Mouse (Mus musculus) ES-E14 (cell line): ENCODE measurements around the gene Best2.

Source experiments
- CHD2 ChIP-seq: IDR thresholded peaks from 2 replicates; pipeline ENCODE4 v1.6.1; 2014; ENCODE audit warnings: mild to moderate bottlenecking, low read depth, low read length, inconsistent platforms
- HCFC1 ChIP-seq: IDR thresholded peaks from 2 replicates; pipeline ENCODE4 v1.6.1; 2012; ENCODE audit warnings: low read length, inconsistent platforms, borderline replicate concordance; ENCODE audit not compliant: insufficient read depth
- MAFK ChIP-seq: IDR thresholded peaks from 2 replicates; pipeline ENCODE4 v1.6.1; 2014; ENCODE audit warnings: mild to moderate bottlenecking, low read depth, low read length, inconsistent platforms; ENCODE audit not compliant: insufficient read depth
- ZC3H11A ChIP-seq: IDR thresholded peaks from 2 replicates; pipeline ENCODE4 v1.6.1; 2012; ENCODE audit warnings: low read depth, mild to moderate bottlenecking, inconsistent platforms, low read length, borderline replicate concordance

DNA sequence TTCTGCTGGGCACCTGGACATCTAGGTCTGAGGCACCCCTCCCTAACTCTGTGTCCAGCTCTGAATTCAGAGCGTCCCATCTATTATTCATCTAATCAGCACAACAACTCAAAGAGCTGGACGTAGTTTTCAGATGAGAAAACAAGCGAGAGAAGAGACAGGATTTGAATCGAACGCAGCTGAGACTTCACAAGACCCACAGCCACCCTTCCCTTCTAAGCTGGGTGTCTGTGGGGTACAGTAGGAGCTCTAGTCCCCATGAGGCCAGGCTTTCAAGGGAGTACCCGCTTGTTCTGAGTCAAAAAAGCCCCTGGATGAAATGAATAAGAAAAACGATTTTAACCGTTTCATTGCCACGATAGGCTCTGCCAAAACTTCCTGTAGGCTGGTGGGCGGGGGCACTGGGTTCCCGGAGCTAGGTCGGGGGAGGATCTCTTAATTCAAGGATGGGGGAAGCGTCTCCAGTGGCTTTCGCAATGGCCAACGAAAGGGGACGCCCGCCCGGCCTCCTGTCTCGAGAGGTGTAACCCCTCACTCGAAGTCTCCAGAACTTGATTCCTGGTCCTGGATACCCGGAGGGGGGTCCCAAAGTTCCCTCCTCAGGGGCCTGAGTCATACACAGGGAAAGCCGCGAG, 29.2 kb downstream of the Best2 start:
- TF ChIP-seq CHD2: no peak
- no peak for TF ChIP-seq ZC3H11A
- TF ChIP-seq HCFC1: no peak
- no peak for TF ChIP-seq MAFK
